Mouse (Mus musculus) layer of hippocampus, adult 8-10 months (tissue): ENCODE measurements around the gene 4930544D05Rik. TPM values are rescaled to one million over a fixed set of nuclear protein-coding genes. Genes with fewer than 3 reads are reported as not detected.

Experiments used
- DNase-seq, 2 experiments: peaks; one replicate each; pipeline ENCODE4 v3.0.0; 2022; ENCODE audit warnings: low spot score in 2 of 2
- total RNA-seq, 4 experiments: library from RNA; stranded (reverse); gene quantifications; 2 replicates each; pipeline ENCODE4 v1.2.4; 2022

4930544D05Rik gene
- total RNA-seq, 4 experiments from 2014 or later = 0.54 to 1.1 (median 0.87) TPM; not detected in 1

- DNase-seq = no peak
These were observed 17.1 kb upstream of the 4930544D05Rik start for GRCm38 (mm10) chr11:70598451-70598953.

GRCm38 (mm10) chr11:70605024-70605566 is 10.6 kb upstream of the 4930544D05Rik start:
- DNase-seq = peak in 1 of 2 experiments; percentile 78

DNA sequence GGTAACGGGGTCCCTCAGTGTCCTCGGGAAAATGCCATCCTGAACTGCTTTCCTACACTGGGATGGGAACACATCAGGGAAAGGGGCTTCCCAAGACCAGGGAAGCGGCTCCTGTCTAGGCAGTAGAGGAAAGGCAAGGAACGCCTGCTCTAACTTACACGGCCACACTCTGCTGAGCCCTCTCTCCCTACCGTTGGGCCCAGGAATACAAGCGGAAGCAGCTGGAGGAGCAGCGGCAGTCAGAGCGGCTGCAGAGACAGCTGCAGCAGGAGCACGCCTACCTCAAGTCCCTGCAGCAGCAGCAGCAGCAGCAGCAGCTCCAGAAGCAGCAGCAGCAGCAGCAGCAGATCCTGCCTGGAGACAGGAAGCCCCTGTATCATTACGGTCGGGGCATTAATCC is 8.9 kb upstream of the 4930544D05Rik start:
- no peak for DNase-seq

DNA sequence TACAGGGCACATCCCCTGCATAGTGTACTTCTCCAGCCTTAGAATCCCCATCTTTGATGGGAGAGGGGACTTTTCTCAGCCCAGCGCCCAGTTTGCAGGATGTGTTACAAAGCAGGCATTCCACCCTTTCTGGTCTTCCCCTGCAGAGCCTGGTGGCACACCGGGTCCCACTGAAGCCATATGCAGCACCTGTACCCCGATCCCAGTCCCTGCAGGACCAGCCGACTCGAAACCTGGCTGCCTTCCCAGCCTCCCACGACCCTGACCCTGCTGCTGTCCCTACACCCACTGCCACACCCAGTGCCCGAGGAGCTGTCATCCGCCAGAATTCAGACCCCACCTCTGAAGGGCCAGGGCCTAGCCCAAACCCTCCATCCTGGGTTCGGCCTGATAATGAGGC is 8.0 kb upstream of the 4930544D05Rik start:
- no peak for DNase-seq

DNA sequence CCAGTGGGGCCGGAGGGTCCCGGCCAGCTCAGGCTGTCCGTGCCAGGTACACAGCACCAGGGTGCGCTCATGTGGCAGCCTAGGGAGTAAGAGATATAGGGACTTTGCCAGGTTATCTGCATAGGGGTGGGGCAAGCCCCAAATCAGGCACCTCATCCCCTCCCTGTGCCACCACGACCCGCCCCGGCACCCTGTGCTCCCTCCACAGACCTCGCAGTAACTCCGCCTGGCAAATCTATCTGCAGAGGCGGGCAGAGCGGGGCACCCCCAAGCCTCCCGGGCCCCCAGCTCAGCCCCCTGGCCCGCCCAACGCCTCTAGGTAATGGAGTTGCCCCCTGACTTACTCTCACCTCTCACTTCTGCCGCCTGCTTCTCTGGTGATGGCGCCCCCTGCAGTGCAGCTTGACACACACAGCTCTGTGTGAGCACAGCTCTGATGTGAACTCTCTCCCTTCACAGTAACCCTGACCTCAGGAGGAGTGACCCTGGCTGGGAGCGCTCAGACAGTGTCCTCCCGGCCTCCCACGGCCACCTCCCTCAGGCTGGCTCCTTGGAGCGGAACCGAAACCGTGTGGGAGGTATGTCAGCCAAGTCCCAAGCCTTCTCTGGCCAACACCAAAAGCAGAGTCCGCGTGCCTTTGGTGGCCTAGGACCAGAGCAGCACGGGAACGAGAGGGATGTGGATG is 7.1 kb upstream of the 4930544D05Rik start:
- no peak for DNase-seq

- DNase-seq = no peak
These were observed 4.9 kb upstream of the 4930544D05Rik start for GRCm38 (mm10) chr11:70610752-70611151.

GRCm38 (mm10) chr11:70612505-70612904 is 3.1 kb upstream of the 4930544D05Rik start:
- no peak for DNase-seq

GRCm38 (mm10) chr11:70615074-70615473 is 574 bp upstream of the 4930544D05Rik start:
- no peak for DNase-seq

DNA sequence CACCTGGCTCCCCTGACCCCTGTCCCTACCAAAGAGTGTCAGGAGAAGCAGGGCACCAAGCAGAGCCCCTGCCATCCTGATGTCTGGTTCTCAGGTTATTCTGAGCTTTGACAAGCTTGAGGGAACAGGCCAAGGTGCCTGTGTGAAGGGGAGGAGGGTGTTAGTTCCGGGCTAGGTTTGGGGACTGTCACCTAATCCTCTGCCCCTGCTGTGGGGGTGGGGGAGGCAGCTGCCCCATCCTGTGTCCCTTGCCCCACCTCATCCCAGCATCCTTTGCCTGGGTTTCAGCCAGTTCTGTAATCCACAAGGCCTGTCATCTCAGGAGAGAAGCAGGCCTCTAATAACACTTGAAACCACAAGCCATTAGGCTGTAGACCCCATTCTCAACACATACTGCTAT is 3.5 kb downstream of the 4930544D05Rik start, which contains the start of gene Chrne:
Gene Chrne, minus strand, starts transcription at position 116 of the 400 bp plus-strand sequence.
- peak in 1 of 2 experiments; percentile 1 for DNase-seq

GRCm38 (mm10) chr11:70621972-70622814 is 6.5 kb downstream of the 4930544D05Rik start:
- DNase-seq = no peak

GRCm38 (mm10) chr11:70623053-70623742 is 7.5 kb downstream of the 4930544D05Rik start:
- no peak for DNase-seq

GRCm38 (mm10) chr11:70625473-70625872 is 9.8 kb downstream of the 4930544D05Rik start:
- no peak for DNase-seq

- DNase-seq = no peak
These were observed 11.2 kb downstream of the 4930544D05Rik start for GRCm38 (mm10) chr11:70626877-70627276.

DNA sequence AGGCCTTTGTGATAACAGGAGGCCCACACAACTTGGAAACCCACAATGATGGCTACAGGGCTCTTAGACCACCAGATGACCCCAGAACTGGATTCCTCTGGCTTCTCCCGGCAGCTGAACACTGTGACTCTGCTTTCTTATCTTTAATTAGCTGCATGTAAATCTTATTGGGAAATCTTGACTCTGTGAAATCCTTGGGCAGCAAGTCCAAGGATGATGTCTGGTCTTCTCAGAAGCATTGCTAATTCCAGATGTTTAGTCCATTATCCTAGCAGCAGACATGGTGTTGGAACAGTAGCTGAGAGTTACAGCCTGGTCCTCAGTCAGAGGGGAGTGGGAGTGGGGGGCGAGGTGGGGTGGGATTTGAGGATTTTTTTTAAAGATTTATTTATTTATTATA is 12.8 kb downstream of the 4930544D05Rik start:
- DNase-seq = no peak

- no peak for DNase-seq
These were observed 13.9 kb downstream of the 4930544D05Rik start for GRCm38 (mm10) chr11:70629557-70629956.

GRCm38 (mm10) chr11:70630129-70630528 is 14.5 kb downstream of the 4930544D05Rik start:
- no peak for DNase-seq

- DNase-seq = no peak
These were observed 20.0 kb downstream of the 4930544D05Rik start for GRCm38 (mm10) chr11:70635601-70636000.

- DNase-seq = no peak
These were observed 22.1 kb downstream of the 4930544D05Rik start for GRCm38 (mm10) chr11:70637764-70638163.

- DNase-seq = no peak
These were observed 22.6 kb downstream of the 4930544D05Rik start for GRCm38 (mm10) chr11:70638293-70638692.

DNA sequence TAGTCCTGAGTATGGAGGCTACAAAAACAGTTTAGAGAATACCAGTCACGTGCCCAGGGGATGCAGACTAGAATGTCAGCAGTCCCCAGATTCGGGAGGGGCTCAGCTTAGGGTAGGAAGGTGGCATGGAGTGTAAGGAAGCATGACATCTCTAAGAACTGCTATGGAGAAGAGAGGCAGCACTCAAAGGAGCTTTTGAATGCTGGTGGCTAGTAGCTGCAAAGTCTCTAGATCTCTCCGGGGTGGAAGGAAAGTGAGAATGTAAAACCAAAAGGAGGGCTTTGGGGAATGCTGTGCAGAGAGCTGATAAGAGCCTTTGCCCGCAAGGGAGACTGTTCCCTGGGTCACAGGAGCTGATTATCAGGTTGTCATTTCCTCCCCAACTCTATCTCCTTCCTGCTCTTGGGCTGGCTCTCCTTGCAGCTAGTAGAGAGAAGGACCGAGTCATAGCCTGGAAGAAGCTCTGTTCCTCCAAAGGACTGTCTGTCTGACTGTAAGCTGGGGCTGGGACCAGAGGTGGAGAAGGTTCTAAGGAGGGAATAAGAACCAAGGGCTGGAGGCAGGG is 23.1 kb downstream of the 4930544D05Rik start, which contains the start of gene Gp1ba:
Gene Gp1ba, plus strand, starts transcription at position 409 of the 565 bp plus-strand sequence.
- no peak for DNase-seq

DNA sequence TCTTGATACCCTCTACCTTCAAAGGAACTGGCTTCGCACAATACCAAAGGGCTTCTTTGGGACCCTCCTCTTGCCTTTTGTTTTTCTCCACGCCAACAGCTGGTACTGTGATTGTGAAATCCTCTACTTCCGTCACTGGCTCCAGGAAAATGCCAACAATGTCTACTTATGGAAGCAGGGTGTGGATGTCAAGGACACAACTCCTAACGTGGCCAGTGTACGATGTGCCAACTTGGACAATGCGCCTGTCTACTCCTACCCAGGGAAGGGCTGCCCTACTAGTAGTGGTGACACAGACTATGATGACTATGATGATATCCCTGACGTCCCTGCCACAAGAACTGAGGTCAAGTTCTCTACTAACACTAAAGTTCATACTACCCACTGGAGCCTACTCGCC is 24.3 kb downstream of the 4930544D05Rik start:
- peak in 1 of 2 experiments; percentile 1 for DNase-seq
